Mouse (Mus musculus): Measurements from ENCODE around the gene Trak1. TPM values are rescaled to one million over a fixed set of nuclear protein-coding genes. Genes with fewer than 3 reads are reported as not detected.

Trak1 gene
- total and polyA plus RNA-seq, 3 experiments, result 8.2 to 28.6 (median 18.1) TPM

DNA sequence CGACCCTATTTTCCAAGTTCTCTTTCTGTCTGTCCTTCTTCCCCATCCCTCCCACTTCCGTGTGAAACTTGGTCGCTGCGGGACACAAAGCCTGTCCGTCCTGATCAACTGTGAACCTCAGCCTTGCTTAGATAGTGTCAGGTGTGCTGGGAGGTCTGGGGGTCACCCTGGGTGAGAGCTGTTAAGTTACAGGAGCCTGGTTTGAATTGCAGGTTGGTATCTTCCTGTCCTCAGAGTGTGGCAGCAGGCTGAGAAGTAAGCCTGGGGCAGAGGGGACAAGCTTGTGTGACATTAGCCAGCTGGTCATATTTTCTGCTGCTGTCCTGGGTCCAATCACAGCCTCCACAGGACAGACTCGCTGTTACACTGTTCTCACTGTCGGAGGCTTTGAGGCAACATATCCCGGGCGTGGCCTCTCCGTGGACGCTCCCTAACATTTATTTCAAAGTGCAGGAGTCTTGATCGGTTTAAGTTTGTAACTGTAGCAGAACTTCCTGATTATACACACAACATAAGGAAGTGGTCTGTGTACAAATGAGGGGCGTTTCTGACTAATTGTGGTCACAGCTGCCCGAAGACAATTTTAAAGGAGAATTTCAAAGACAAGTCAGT lies 17.3 kb downstream of the Trak1 start:
- dilution Hi-C loops (cut with MboI; ENCODE audit: extremely low pct_ligation_motif_present, extremely low pct_unique_long_range_greater_than_20kb, low sequenced_read_pairs) (no loop called here), in situ Hi-C loops (cut with MboI; ENCODE audit: low pct_ligation_motif_present, low pct_unique_long_range_greater_than_20kb, low sequenced_read_pairs) (no loop called here)
- Histone ChIP-seq H3K4me1 (ENCODE audit: control insufficient read depth in 1 of 2, insufficient read depth in 2 of 2) (peaks cover 26 to 65% of the 10 kb centered on the region in 2 experiments), H3K9ac (ENCODE audit: insufficient read depth, low read depth) (peak overlapping the region; percentile 75), H3K4me2 (ENCODE audit: insufficient read depth, low read depth, poor library complexity, severe bottlenecking) (peak overlapping the region; percentile 67), H3K79me2 (replicated peaks; ENCODE audit: control insufficient read depth, extremely low read depth, insufficient read depth, poor library complexity, severe bottlenecking) (peaks cover 22% of the 10 kb centered on the region), H3K36me3 (replicated peaks in 1 of 2; ENCODE audit: control insufficient read depth in 1 of 2, insufficient read depth in 1 of 2, low read length in 1 of 2) (peaks cover 0 to 35% of the 10 kb centered on the region in 2 experiments), H3K27ac (ENCODE audit: insufficient read depth, low read depth) (peak overlapping the region; percentile 87), H3K9me3 (replicated peaks; ENCODE audit: low read length) (peaks cover 5% of the 10 kb centered on the region), H3K27me3 (replicated peaks) (no peaks in the 10 kb centered on the region), H3K4me3 (replicated peaks in 1 of 3; ENCODE audit: low read depth in 2 of 3, low read length in 2 of 3, poor library complexity in 1 of 3) (peak overlapping the region; percentile 55 to 68 (median 66))
- no peak for DNase-seq (ENCODE audit: extremely low read depth)
- TF ChIP-seq TBP (conservative IDR thresholded peaks at IDR 0.05; ENCODE audit: low read depth, low read length) (0 out of 2 replicates have a peak, but pooled peaks have one; percentile 24), ETS1 (conservative IDR thresholded peaks at IDR 0.05; ENCODE audit: low read depth, low read length) (peak; percentile 23; the same call in 1 of the 2 replicates), POLR2A (IDR thresholded peaks at IDR 0.05; ENCODE audit: low read depth, low read length) (no peak; the same call in none of the 2 replicates), RAD21 (IDR thresholded peaks at IDR 0.05; ENCODE audit: low read depth, low read length) (no peak), ZKSCAN1 (IDR thresholded peaks at IDR 0.05; ENCODE audit: borderline replicate concordance, low read depth, low read length) (no peak), NRF1 (IDR thresholded peaks at IDR 0.05; ENCODE audit: low read depth, low read length) (0 out of 2 replicates have a peak, but pooled peaks have one; percentile 32), SMC3 (IDR thresholded peaks at IDR 0.05; ENCODE audit: low read depth, low read length) (no peak), ELF1 (IDR thresholded peaks at IDR 0.05; ENCODE audit: low read depth, low read length) (peak; percentile 74), TCF12 (IDR thresholded peaks at IDR 0.05; ENCODE audit: low read depth, low read length) (0 out of 2 replicates have a peak, but pooled peaks have one; percentile 19), USF1 (IDR thresholded peaks at IDR 0.05; ENCODE audit: low read depth, low read length) (no peak), BHLHE40 (IDR thresholded peaks at IDR 0.05; ENCODE audit: low read depth, low read length) (peak; percentile 44; the same call in 1 of the 2 replicates), NELFE (IDR thresholded peaks at IDR 0.05; ENCODE audit: low read depth, low read length) (no peak)

- dilution Hi-C loops (cut with MboI; ENCODE audit: extremely low pct_ligation_motif_present, extremely low pct_unique_long_range_greater_than_20kb, low sequenced_read_pairs) (no loop called here), in situ Hi-C loops (cut with MboI; ENCODE audit: low pct_ligation_motif_present, low pct_unique_long_range_greater_than_20kb, low sequenced_read_pairs) (no loop called here)
- H3K36me3 ChIP-seq (replicated peaks in 1 of 2; ENCODE audit: control insufficient read depth in 1 of 2, insufficient read depth in 1 of 2, low read length in 1 of 2), result peaks cover 5 to 34% of the 10 kb centered on the region in 2 experiments
Measured at GRCm38 (mm10) chr9:121315901-121316595, 18.7 kb downstream of the Trak1 start.

More at GRCm38 (mm10) chr9:121315901-121316595, 18.7 kb downstream of the Trak1 start:
- TF ChIP-seq BHLHE40 (IDR thresholded peaks at IDR 0.05; ENCODE audit: low read depth, low read length) (no peak), CTCF (conservative IDR thresholded peaks at IDR 0.05 in 1 of 2, IDR thresholded peaks at IDR 0.05 in 1 of 2; ENCODE audit: low read depth in 2 of 2, low read length in 2 of 2) (no peak), POLR2A (IDR thresholded peaks at IDR 0.05; ENCODE audit: low read depth, low read length) (no peak), RAD21 (IDR thresholded peaks at IDR 0.05; ENCODE audit: low read depth, low read length) (no peak), USF1 (IDR thresholded peaks at IDR 0.05; ENCODE audit: low read depth, low read length) (no peak), TCF12 (IDR thresholded peaks at IDR 0.05; ENCODE audit: low read depth, low read length) (no peak; the same call in 1 of the 2 replicates), ZC3H11A (IDR thresholded peaks at IDR 0.05; ENCODE audit: low read depth, low read length) (no peak), KAT2A (IDR thresholded peaks at IDR 0.05; ENCODE audit: insufficient replicate concordance, low read length) (no peak), NELFE (IDR thresholded peaks at IDR 0.05; ENCODE audit: low read depth, low read length) (no peak), PAX5 (IDR thresholded peaks at IDR 0.05; ENCODE audit: low read length) (no peak), RCOR1 (conservative IDR thresholded peaks at IDR 0.05; ENCODE audit: low read depth, low read length) (no peak), POLR2AphosphoS2 (IDR thresholded peaks at IDR 0.05; ENCODE audit: low read depth, low read length) (no peak), IRF4 (IDR thresholded peaks at IDR 0.05; ENCODE audit: low read depth, low read length) (no peak)
- Histone ChIP-seq H3K4me1 (ENCODE audit: control insufficient read depth in 1 of 2, insufficient read depth in 2 of 2) (peaks cover 26 to 58% of the 10 kb centered on the region in 2 experiments), H3K9ac (ENCODE audit: insufficient read depth, low read depth) (no peak overlapping the region), H3K79me2 (replicated peaks; ENCODE audit: control insufficient read depth, extremely low read depth, insufficient read depth, poor library complexity, severe bottlenecking) (peaks cover 22% of the 10 kb centered on the region), H3K27me3 (replicated peaks) (no peaks in the 10 kb centered on the region), H3K4me3 (replicated peaks in 1 of 3; ENCODE audit: low read depth in 2 of 3, low read length in 2 of 3, poor library complexity in 1 of 3) (no peak overlapping the region), H3K9me3 (replicated peaks; ENCODE audit: low read length) (peaks cover 5% of the 10 kb centered on the region), H3K4me2 (ENCODE audit: insufficient read depth, low read depth, poor library complexity, severe bottlenecking) (no peak overlapping the region), H3K27ac (ENCODE audit: insufficient read depth, low read depth) (peak overlapping the region; percentile 60)
- no peak for DNase-seq (ENCODE audit: extremely low read depth)
